In the genomic region with DNA sequence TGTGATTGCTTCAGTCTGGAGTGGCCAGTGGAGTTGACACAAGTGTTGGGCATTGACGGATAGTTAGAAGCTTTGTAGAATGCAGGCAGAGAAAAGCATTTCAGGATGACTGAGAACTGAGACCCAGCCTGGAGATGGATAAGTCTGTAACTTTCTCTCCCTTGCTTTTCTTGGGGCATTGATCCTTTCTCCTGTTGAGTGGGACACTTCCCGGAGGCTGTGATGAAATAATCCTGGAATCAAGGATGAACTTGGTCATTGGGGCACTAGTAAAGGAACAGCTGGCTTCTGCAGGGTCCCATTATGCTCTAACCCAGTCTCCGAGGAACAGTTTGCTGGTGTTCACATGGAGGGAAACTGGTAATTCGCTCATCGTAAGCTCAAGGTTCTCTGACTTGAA, we compare ENCODE assay signal across 10 mouse cellular contexts.
DNase-seq lines count a peak whose midpoint lies in the region.
"Had no signal": no experiment of that assay in that cellular context is flagged by ENCODE, and none has a peak within 500 bp of the region (broad histone marks: within the 10 kb centered on the region; RNA-seq: fewer than 3 reads in every experiment).

No protein-coding gene starts in this region.

- DNase-seq in cerebellum, adult 8-10 months, result peak; percentile 31
- DNase-seq in cerebellum, postnatal 36 days, result no peak
- peak; percentile 27 for DNase-seq in cerebellum, adult 9-11 months
- no peak for DNase-seq in cerebellum, adult 11-12 months
- DNase-seq: adrenal gland, adult 2 months; adrenal gland, postnatal 10 days; adrenal gland, postnatal 25 days; cerebellum, adult 11 months; cerebellum, postnatal 14 days; embryo, embryonic 11 days had no signal

Comparison
In these comparisons a context has a peak if more than half of its experiments do, and no peak if none do; other contexts are left out.
1. DNase-seq: peak in cerebellum, adult 8-10 months (single experiment) and cerebellum, adult 9-11 months (single experiment); none in cerebellum, postnatal 36 days (0 of 2) and cerebellum, adult 11-12 months (single experiment).